Mouse (Mus musculus) C2C12 (cell line): Measurements from ENCODE around the gene Ppan. TPM values are rescaled to one million over a fixed set of nuclear protein-coding genes. Genes with fewer than 3 reads are reported as not detected.
A peak's percentile ranks its signal among the peaks of the same experiment; 100 is the strongest.

Source experiments
- H3K27me3 ChIP-seq: one replicate; pipeline ENCODE4 v1.6.1; 2011; ENCODE audit not compliant: control insufficient read depth, insufficient read depth, insufficient read length
- H3K36me3 ChIP-seq: one replicate; pipeline ENCODE4 v1.6.1; 2011; ENCODE audit not compliant: control insufficient read depth, insufficient read depth
- H3K4me3 ChIP-seq: one replicate; pipeline ENCODE4 v1.5.1; 2011; ENCODE audit warnings: mild to moderate bottlenecking, control low read depth; ENCODE audit not compliant: poor library complexity, insufficient read depth, severe bottlenecking
- H3K79me2 ChIP-seq: one replicate; pipeline ENCODE4 v1.6.1; 2011; ENCODE audit not compliant: control insufficient read depth, insufficient read depth
- H3K79me3 ChIP-seq: one replicate; pipeline ENCODE4 v1.6.1; 2011; ENCODE audit warnings: low read depth, control low read depth
- H3ac ChIP-seq: one replicate; pipeline ENCODE3; 2011; ENCODE audit warnings: low read depth; ENCODE audit not compliant: control insufficient read depth, insufficient read length
- CEBPB ChIP-seq: IDR thresholded peaks from one replicate; pipeline ENCODE4 v1.6.1; 2011; ENCODE audit warnings: low read depth, mild to moderate bottlenecking, control low read depth, moderate library complexity
- CTCF ChIP-seq: IDR thresholded peaks from one replicate; pipeline ENCODE4 v1.5.1; 2011; ENCODE audit not compliant: control insufficient read depth, insufficient read depth, insufficient read length
- FOSL1 ChIP-seq: IDR thresholded peaks from one replicate; pipeline ENCODE4 v1.8.0; 2011; ENCODE audit warnings: mild to moderate bottlenecking, low read length; ENCODE audit not compliant: poor library complexity, insufficient read depth, severe bottlenecking
- MAX ChIP-seq: IDR thresholded peaks from one replicate; pipeline ENCODE4 v1.6.1; 2011; ENCODE audit warnings: mild to moderate bottlenecking, control low read depth
- MYOD1 ChIP-seq: IDR thresholded peaks from one replicate; pipeline ENCODE4 v1.6.1; 2011; ENCODE audit warnings: low read depth; ENCODE audit not compliant: control insufficient read depth, insufficient read length
- MYOG ChIP-seq: IDR thresholded peaks from one replicate; pipeline ENCODE4 v1.6.1; 2011; ENCODE audit not compliant: control insufficient read depth, insufficient read length; ENCODE audit errors: extremely low read depth
- USF1 ChIP-seq: IDR thresholded peaks from one replicate; pipeline ENCODE4 v1.6.1; 2011; ENCODE audit warnings: low read depth, mild to moderate bottlenecking, control low read depth, moderate library complexity
- polyA plus RNA-seq: library from polyadenylated mRNA; unstranded; fragments of >200 nt; fragmentation: generic; extraction: Trizol; gene quantifications from one replicate; pipeline ENCODE4 v1.2.1, GENCODE M21; 2012; ENCODE audit warnings: missing spikeins

Ppan gene
- polyA plus RNA-seq, 1 experiment: 88.3 TPM

DNA sequence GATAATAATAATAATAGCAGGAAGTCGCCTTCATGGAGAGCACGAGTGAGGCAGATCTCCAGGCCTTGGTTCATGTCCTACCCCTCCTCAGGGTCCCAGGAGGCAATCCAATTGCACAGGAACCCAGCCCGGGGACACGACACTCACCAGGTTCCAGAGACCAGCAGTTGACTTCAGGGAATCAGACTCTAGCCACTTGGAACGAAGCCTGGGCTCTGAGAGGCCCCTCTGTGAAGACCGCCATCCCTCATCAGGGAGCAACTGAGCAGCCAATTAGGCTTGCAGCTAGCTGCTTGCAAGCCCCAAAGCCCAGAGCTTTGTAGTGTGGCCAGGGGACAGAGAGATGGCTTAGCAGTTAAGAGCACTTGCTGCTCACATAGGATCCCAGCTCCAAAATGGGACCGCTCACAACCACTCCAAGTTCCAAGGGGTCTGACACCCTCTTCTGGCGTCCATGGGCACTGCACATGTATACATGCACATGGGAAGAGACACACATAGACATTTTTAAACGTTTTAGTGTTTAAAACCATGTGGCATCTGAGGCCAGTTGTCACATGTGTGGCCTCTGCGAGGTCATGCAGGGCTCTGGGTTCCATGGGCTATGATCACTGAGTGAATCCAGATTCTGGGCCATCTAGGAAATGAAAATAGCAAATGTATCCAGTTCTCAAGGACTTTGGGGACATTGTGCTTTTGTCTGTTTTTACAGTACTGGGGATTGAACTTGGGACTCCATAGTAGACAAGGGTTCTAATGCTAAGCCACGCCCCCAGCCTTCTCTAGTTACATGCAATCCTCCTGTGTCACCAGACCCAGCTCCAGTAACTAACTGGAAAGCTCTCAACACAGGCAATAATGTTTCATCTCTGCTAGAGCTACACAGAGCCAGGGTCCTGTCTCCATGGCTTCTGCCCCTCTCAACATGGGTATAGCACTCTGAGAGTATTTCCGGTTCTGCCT is 17.5 kb upstream of the Ppan start:
- no peaks in the 10 kb centered on the region for H3K79me2 ChIP-seq
- no peaks in the 10 kb centered on the region for H3K79me3 ChIP-seq
- H3K36me3 ChIP-seq: no peaks in the 10 kb centered on the region
- no peak for TF ChIP-seq MAX
- TF ChIP-seq USF1: no peak
- no peak for TF ChIP-seq CEBPB
- TF ChIP-seq CTCF: no peak
- no peak for TF ChIP-seq FOSL1
- no peak for TF ChIP-seq MYOD1
- no peak for TF ChIP-seq MYOG
- H3ac ChIP-seq: no peak overlapping the region
- H3K27me3 ChIP-seq: no peaks in the 10 kb centered on the region
- H3K4me3 ChIP-seq: no peak overlapping the region

DNA sequence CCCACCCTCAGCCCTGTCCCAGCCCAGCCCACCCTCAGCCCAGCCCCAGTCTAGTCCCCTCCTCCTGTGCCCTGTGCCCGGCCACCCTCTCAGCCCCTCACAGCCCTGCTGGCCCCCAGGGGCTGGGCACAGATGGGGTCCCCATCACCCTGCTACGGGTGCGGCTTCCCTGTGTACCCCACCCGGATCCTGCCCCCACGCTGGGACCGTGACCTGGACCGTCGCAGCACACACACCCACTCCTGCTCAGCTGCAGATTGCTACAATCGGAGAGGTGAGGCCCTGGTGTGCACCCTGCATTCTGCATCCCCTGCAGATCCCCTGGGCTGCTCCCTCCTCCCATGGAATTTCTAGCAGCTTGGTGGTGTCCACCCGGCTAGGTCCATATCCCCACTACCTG is 15.0 kb upstream of the Ppan start:
- no peaks in the 10 kb centered on the region for H3K79me2 ChIP-seq
- no peaks in the 10 kb centered on the region for H3K27me3 ChIP-seq
- no peak overlapping the region for H3K4me3 ChIP-seq
- TF ChIP-seq MAX (no peak), CEBPB (no peak)
- no peak overlapping the region for H3ac ChIP-seq
- H3K36me3 ChIP-seq: no peaks in the 10 kb centered on the region
- H3K79me3 ChIP-seq: no peaks in the 10 kb centered on the region

DNA sequence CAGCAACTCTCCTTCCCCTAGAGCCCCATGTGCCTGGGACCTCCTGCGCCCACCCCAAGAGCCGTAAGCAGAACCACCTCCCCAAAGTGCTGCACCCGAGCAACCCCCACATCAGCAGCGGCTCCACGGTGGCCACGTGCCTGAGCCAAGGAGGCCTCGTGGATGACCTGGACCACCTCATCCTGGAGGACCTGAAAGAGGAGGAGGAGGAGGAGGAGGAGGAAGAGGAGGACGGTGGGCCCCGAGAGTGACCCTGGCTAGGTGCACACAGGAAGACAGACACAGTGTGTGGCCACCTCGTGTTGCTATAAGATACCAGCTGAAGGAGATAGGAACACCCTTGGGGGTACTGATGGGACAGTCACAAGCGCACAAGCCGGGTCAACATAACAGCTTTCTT is 14.5 kb upstream of the Ppan start:
- TF ChIP-seq CTCF (no peak), USF1 (no peak), MYOG (no peak), MAX (no peak), MYOD1 (no peak), FOSL1 (no peak), CEBPB (no peak)
- Histone ChIP-seq H3K36me3 (no peaks in the 10 kb centered on the region), H3K79me3 (no peaks in the 10 kb centered on the region), H3K4me3 (no peak overlapping the region), H3ac (no peak overlapping the region), H3K27me3 (no peaks in the 10 kb centered on the region), H3K79me2 (no peaks in the 10 kb centered on the region)

DNA sequence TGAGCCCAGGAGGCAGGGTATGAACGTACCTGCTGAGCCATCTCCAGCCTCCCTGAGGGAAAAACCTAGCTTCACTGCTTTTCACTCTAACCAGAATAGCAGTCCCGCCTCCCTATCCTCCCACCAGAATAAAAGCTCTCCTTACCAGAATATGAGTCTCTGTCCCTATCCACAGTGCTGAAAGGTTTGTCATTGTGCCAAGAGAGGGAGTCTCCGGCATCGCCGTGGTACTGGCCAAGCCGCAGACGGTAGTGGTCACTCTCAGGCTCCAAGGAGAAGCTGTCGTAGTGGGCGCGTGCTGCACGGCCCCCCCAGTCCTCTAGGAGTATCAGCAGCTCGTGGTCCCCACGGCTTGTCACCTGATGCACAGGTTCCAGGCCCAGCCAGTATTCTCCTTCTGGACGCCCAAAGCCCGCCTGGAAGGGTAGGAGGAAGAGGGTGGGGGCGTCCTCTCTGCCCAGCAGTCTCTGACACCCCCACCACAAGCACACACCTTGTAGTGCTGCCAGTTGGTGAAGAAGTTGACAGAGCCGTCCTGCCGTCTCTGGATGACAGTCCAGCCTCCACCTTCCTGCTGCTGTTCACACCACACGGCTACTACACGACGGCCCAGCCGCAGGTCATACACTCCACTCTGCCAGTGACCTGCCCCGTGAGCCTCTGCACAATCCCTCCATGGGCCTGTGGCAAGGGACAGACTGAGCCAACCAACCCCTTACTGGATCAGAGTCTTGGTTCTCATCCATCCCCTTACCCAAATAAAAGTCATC is 12.8 kb upstream of the Ppan start:
- Histone ChIP-seq H3K4me3 (peak overlapping the region; percentile 6), H3K27me3 (no peaks in the 10 kb centered on the region), H3ac (no peak overlapping the region), H3K79me2 (no peaks in the 10 kb centered on the region), H3K36me3 (no peaks in the 10 kb centered on the region), H3K79me3 (no peaks in the 10 kb centered on the region)
- TF ChIP-seq CTCF (no peak), MYOG (no peak), MAX (no peak), USF1 (no peak), MYOD1 (no peak), FOSL1 (no peak), CEBPB (no peak)

DNA sequence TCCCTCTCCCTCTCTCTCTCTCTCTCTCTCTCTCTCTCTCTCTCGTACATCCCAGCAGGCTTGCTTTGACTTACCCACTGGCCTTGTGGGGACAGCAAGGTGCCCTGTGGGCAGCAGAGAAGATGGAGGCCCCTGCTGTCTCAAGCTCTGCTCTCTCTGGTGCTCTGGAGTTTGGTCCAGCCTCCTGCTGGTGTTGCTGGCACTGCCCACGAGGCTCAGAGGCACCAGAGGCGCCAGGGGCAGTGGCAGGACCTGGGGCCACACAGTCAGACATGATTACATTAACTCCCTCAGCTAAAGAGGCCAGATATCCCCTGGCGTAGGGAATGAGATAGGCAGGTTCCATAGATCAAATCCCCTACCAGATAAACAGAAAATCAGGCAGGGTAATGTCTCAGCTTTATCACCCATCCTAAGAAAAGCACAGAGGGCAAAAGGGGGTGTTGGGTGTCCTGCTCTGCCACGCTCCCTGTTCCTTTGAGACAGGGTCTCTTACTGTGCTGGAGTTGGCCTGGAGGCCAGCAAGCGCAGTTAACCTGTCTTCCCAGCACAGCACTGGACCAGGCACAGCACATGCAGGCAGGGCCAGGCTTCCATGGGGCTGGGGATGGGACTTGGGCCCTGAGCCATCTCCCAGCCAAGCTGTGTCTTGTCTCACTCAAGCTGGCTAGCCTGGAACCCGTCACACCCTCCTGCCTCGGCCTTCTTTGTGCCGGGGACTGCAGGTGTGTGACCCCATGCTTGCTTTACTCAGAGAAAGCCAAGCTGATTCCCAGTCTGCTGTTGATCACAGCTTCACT is 11.5 kb upstream of the Ppan start:
- Histone ChIP-seq H3K36me3 (no peaks in the 10 kb centered on the region), H3K79me2 (no peaks in the 10 kb centered on the region), H3K27me3 (no peaks in the 10 kb centered on the region), H3K79me3 (no peaks in the 10 kb centered on the region), H3K4me3 (no peak overlapping the region), H3ac (no peak overlapping the region)
- TF ChIP-seq CTCF (no peak), USF1 (no peak), MYOG (no peak), FOSL1 (no peak), CEBPB (no peak), MYOD1 (no peak), MAX (no peak)
